Mouse (Mus musculus) E14TG2a.4 (cell line): ENCODE results near the gene Ypel2.

Source experiments
- CTCF ChIP-seq: conservative IDR thresholded peaks from 2 replicates; pipeline ENCODE4 v1.5.1; 2014; ENCODE audit warnings: low read length
- POU5F1 ChIP-seq: IDR thresholded peaks from 2 replicates; pipeline ENCODE4 v1.6.1; 2014; ENCODE audit warnings: low read length, borderline replicate concordance

GRCm38 (mm10) chr11:86909028-86909427, 84.5 kb downstream of the Ypel2 start:
- TF ChIP-seq CTCF (no peak), POU5F1 (no peak)
